Mouse (Mus musculus) activated CD4-positive, CD25-positive, alpha-beta regulatory T cell (primary cell): ENCODE measurements around the gene Spata32. TPM values are rescaled to one million over a fixed set of nuclear protein-coding genes. Genes with fewer than 3 reads are reported as not detected.

Experiments
- polyA plus RNA-seq, 2 experiments: library from polyadenylated mRNA; unstranded; fragments of 100-300 nt; shearing (Covaris generic); gene quantifications; one replicate each; pipeline ENCODE4 v1.2.1; 2017

The Spata32 gene
- not detected for polyA plus RNA-seq

GRCm38 (mm10) chr11:103217790-103218516, at the start of gene Spata32:
Spata32 (minus strand) TSS chr11:103218432.

GRCm38 (mm10) chr11:103267346-103268219, 49.4 kb upstream of the Spata32 start, which contains the start of gene Map3k14:
Map3k14 (minus strand) TSS chr11:103267472.

GRCm38 (mm10) chr11:103208458-103208857, 9.8 kb downstream of the Spata32 start, which contains the start of gene 1700023F06Rik:
1700023F06Rik (minus strand) TSS chr11:103208558.

GRCm38 (mm10) chr11:103170494-103171285, 47.5 kb downstream of the Spata32 start, which contains the start of gene Fmnl1:
Fmnl1 (plus strand) TSS chr11:103171107.

Other genes starting within 250 kb of the Spata32 start
- 10 to 100 TPM; 64.6 to 71.5 TPM for gene Nmt1, start 190.2 kb downstream of the Spata32 start, polyA plus RNA-seq
- 10 to 100 TPM; 25.1 to 25.4 TPM for gene Dcakd, start 190.1 kb downstream of the Spata32 start, polyA plus RNA-seq
- gene Plcd3, start 116.8 kb downstream of the Spata32 start, polyA plus RNA-seq: under 1 TPM in 1 of 2 experiments, not detected in 1; 0.45 TPM
- 10 to 100 TPM; 41.4 to 49.3 TPM for gene Acbd4, start 116.8 kb downstream of the Spata32 start, polyA plus RNA-seq
- 1 to 10 TPM; 5.2 to 5.4 TPM for gene Hexim1, start 102.2 kb downstream of the Spata32 start, polyA plus RNA-seq
- gene Hexim2, start 86.0 kb downstream of the Spata32 start, polyA plus RNA-seq: 1 to 10 TPM; 2.9 to 6.0 TPM
- gene Fmnl1, start 47.3 kb downstream of the Spata32 start, polyA plus RNA-seq: 100 to 1,000 TPM; 181 to 260 TPM
- not detected for gene 1700023F06Rik, start 9.9 kb downstream of the Spata32 start, polyA plus RNA-seq
- 10 to 100 TPM; 22.6 to 25.2 TPM for gene Map3k14, start 49.0 kb upstream of the Spata32 start, polyA plus RNA-seq
- 10 to 100 TPM; 51.8 to 85.0 TPM for gene Arhgap27, start 145.3 kb upstream of the Spata32 start, polyA plus RNA-seq
- 10 to 100 TPM; 10.3 to 17.9 TPM for gene Plekhm1, start 194.3 kb upstream of the Spata32 start, polyA plus RNA-seq